Mouse (Mus musculus) CH12.LX (cell line): Measurements from ENCODE around the gene Arhgef3. TPM values are rescaled to one million over a fixed set of nuclear protein-coding genes. Genes with fewer than 3 reads are reported as not detected.
A peak's percentile ranks its signal among the peaks of the same experiment; 100 is the strongest.

Experiments used
- DNase-seq: peaks from one replicate; pipeline ENCODE4 v3.0.0-alpha.2; 2013; ENCODE audit errors: extremely low read depth
- H3K27ac ChIP-seq: 2 replicates; pipeline ENCODE4 v1.5.1; 2012; ENCODE audit warnings: low read depth, mild to moderate bottlenecking, control low read depth, moderate library complexity; ENCODE audit not compliant: insufficient read depth
- H3K27me3 ChIP-seq: replicated peaks from 2 replicates; pipeline ENCODE3; 2012; ENCODE audit warnings: inconsistent platforms
- H3K36me3 ChIP-seq, 2 experiments: replicated peaks in 1 of 2; 2 replicates each; pipeline versions ENCODE3 to v1.6.1; 2012; ENCODE audit warnings: inconsistent platforms in 1 of 2, low read length in 1 of 2, mild to moderate bottlenecking in 1 of 2, mixed read lengths in 1 of 2, moderate library complexity in 1 of 2; ENCODE audit not compliant: control insufficient read depth in 1 of 2, insufficient read depth in 1 of 2
- H3K4me1 ChIP-seq, 2 experiments: 2 replicates each; pipeline ENCODE4 v1.6.1; 2012; ENCODE audit warnings: inconsistent platforms in 1 of 2, moderate library complexity in 1 of 2; ENCODE audit not compliant: insufficient read depth in 2 of 2, control insufficient read depth in 1 of 2
- H3K4me2 ChIP-seq: 2 replicates; pipeline ENCODE4 v1.6.1; 2012; ENCODE audit warnings: low read depth, mild to moderate bottlenecking, control low read depth; ENCODE audit not compliant: poor library complexity, insufficient read depth, severe bottlenecking
- H3K4me3 ChIP-seq, 3 experiments: fragments of 150-350 bp in 1 of 3; sonication (generic) in 1 of 3; replicated peaks in 1 of 3; 2 replicates each; pipeline versions ENCODE3 to v1.5.1; 2011 to 2012; ENCODE audit warnings: low read depth in 2 of 3, low read length in 2 of 3, mild to moderate bottlenecking in 2 of 3, moderate library complexity in 2 of 3, control low read depth in 1 of 3, improper control_type of control experiment in 1 of 3, inconsistent platforms in 1 of 3, mixed read lengths in 1 of 3; ENCODE audit not compliant: poor library complexity in 1 of 3
- H3K79me2 ChIP-seq: replicated peaks from 2 replicates; pipeline ENCODE4 v1.6.1; 2012; ENCODE audit warnings: mild to moderate bottlenecking, moderate library complexity; ENCODE audit not compliant: control insufficient read depth, poor library complexity, insufficient read depth, severe bottlenecking; ENCODE audit errors: extremely low read depth
- H3K9ac ChIP-seq: 2 replicates; pipeline ENCODE4 v1.6.1; 2012; ENCODE audit warnings: low read depth, mild to moderate bottlenecking, control low read depth, moderate library complexity; ENCODE audit not compliant: insufficient read depth
- H3K9me3 ChIP-seq: replicated peaks from 2 replicates; pipeline ENCODE3; 2012; ENCODE audit warnings: low read length, inconsistent platforms, mixed read lengths
- BHLHE40 ChIP-seq: IDR thresholded peaks from 2 replicates; pipeline ENCODE4 v1.6.1; 2011; ENCODE audit warnings: mild to moderate bottlenecking, low read depth, low read length, improper control_type of control experiment
- CHD1 ChIP-seq: IDR thresholded peaks from 2 replicates; pipeline ENCODE4 v1.6.1; 2012; ENCODE audit warnings: low read depth, low read length, improper control_type of control experiment, inconsistent platforms
- CHD2 ChIP-seq: IDR thresholded peaks from 2 replicates; pipeline ENCODE4 v1.6.1; 2011; ENCODE audit warnings: low read length, improper control_type of control experiment
- CTCF ChIP-seq, 2 experiments: IDR thresholded peaks in 1 of 2; conservative IDR thresholded peaks in 1 of 2; 2 replicates each; pipeline ENCODE4 v1.5.1; 2011 to 2012; ENCODE audit warnings: low read depth in 2 of 2, low read length in 2 of 2, improper control_type of control experiment in 1 of 2, inconsistent platforms in 1 of 2, mild to moderate bottlenecking in 1 of 2, moderate library complexity in 1 of 2
- E2F4 ChIP-seq: IDR thresholded peaks from 2 replicates; pipeline ENCODE4 v1.6.1; 2011; ENCODE audit warnings: low read depth, low read length, improper control_type of control experiment; ENCODE audit not compliant: insufficient replicate concordance
- ELF1 ChIP-seq: IDR thresholded peaks from 2 replicates; pipeline ENCODE4 v1.6.1; 2014; ENCODE audit warnings: low read depth, mild to moderate bottlenecking, inconsistent platforms, low read length, improper control_type of control experiment
- EP300 ChIP-seq: IDR thresholded peaks from 2 replicates; pipeline ENCODE4 v1.6.1; 2011; ENCODE audit warnings: low read length, improper control_type of control experiment
- HCFC1 ChIP-seq: IDR thresholded peaks from 2 replicates; pipeline ENCODE4 v1.6.1; 2012; ENCODE audit warnings: low read depth, mild to moderate bottlenecking, inconsistent platforms, low read length, improper control_type of control experiment
- IRF4 ChIP-seq: IDR thresholded peaks from 2 replicates; pipeline ENCODE4 v1.6.1; 2014; ENCODE audit warnings: low read depth, mild to moderate bottlenecking, inconsistent platforms, low read length, improper control_type of control experiment
- JUN ChIP-seq: IDR thresholded peaks from 2 replicates; pipeline ENCODE4 v1.6.1; 2011; ENCODE audit warnings: low read depth, mild to moderate bottlenecking, low read length, improper control_type of control experiment, moderate library complexity; ENCODE audit not compliant: insufficient read depth
- MAFK ChIP-seq: IDR thresholded peaks from 2 replicates; pipeline ENCODE4 v1.6.1; 2011; ENCODE audit warnings: low read length, improper control_type of control experiment; ENCODE audit not compliant: insufficient replicate concordance
- MAX ChIP-seq: IDR thresholded peaks from 2 replicates; pipeline ENCODE4 v1.6.1; 2011; ENCODE audit warnings: low read length, improper control_type of control experiment
- MAZ ChIP-seq: IDR thresholded peaks from 2 replicates; pipeline ENCODE4 v1.6.1; 2012; ENCODE audit warnings: low read depth, mild to moderate bottlenecking, inconsistent platforms, low read length, improper control_type of control experiment, moderate library complexity
- MEF2A ChIP-seq: IDR thresholded peaks from 2 replicates; pipeline ENCODE4 v1.6.1; 2014; ENCODE audit warnings: low read depth, mild to moderate bottlenecking, inconsistent platforms, low read length, improper control_type of control experiment, borderline replicate concordance
- MXI1 ChIP-seq: IDR thresholded peaks from 2 replicates; pipeline ENCODE4 v1.6.1; 2011; ENCODE audit warnings: mild to moderate bottlenecking, low read depth, low read length, improper control_type of control experiment
- NELFE ChIP-seq: IDR thresholded peaks from 2 replicates; pipeline ENCODE4 v1.6.1; 2011; ENCODE audit warnings: low read depth, low read length, improper control_type of control experiment
- POLR2AphosphoS2 ChIP-seq: IDR thresholded peaks from 2 replicates; pipeline ENCODE4 v1.6.1; 2011; ENCODE audit warnings: low read depth, low read length, improper control_type of control experiment
- RAD21 ChIP-seq: IDR thresholded peaks from 2 replicates; pipeline ENCODE4 v1.6.1; 2011; ENCODE audit warnings: low read depth, mild to moderate bottlenecking, low read length, improper control_type of control experiment, moderate library complexity
- RCOR1 ChIP-seq: conservative IDR thresholded peaks from 2 replicates; pipeline ENCODE4 v1.6.1; 2012; ENCODE audit warnings: low read depth, mild to moderate bottlenecking, inconsistent platforms, low read length, improper control_type of control experiment
- SIN3A ChIP-seq: IDR thresholded peaks from 2 replicates; pipeline ENCODE4 v1.6.1; 2012; ENCODE audit warnings: low read length, improper control_type of control experiment, inconsistent platforms
- SMC3 ChIP-seq: IDR thresholded peaks from 2 replicates; pipeline ENCODE4 v1.6.1; 2011; ENCODE audit warnings: low read depth, low read length, improper control_type of control experiment
- TBP ChIP-seq: conservative IDR thresholded peaks from 2 replicates; pipeline ENCODE4 v1.6.1; 2011; ENCODE audit warnings: low read depth, low read length, improper control_type of control experiment
- TCF12 ChIP-seq: IDR thresholded peaks from 2 replicates; pipeline ENCODE4 v1.6.1; 2014; ENCODE audit warnings: low read depth, mild to moderate bottlenecking, inconsistent platforms, low read length, improper control_type of control experiment
- USF1 ChIP-seq: IDR thresholded peaks from 2 replicates; pipeline ENCODE4 v1.6.1; 2014; ENCODE audit warnings: low read depth, mild to moderate bottlenecking, inconsistent platforms, low read length, improper control_type of control experiment
- USF2 ChIP-seq: conservative IDR thresholded peaks from 2 replicates; pipeline ENCODE4 v1.6.1; 2011; ENCODE audit warnings: low read depth, low read length, improper control_type of control experiment
- ZC3H11A ChIP-seq: IDR thresholded peaks from 2 replicates; pipeline ENCODE4 v1.6.1; 2012; ENCODE audit warnings: low read depth, mild to moderate bottlenecking, inconsistent platforms, low read length, improper control_type of control experiment
- ZKSCAN1 ChIP-seq: IDR thresholded peaks from 2 replicates; pipeline ENCODE4 v1.6.1; 2012; ENCODE audit warnings: low read depth, inconsistent platforms, low read length, improper control_type of control experiment, borderline replicate concordance
- ZMIZ1 ChIP-seq: IDR thresholded peaks from 2 replicates; pipeline ENCODE4 v1.6.1; 2012; ENCODE audit warnings: low read depth, mild to moderate bottlenecking, inconsistent platforms, low read length, improper control_type of control experiment
- ZNF384 ChIP-seq: IDR thresholded peaks from 2 replicates; pipeline ENCODE4 v1.6.1; 2012; ENCODE audit warnings: low read depth, low read length, improper control_type of control experiment, inconsistent platforms
- dilution Hi-C: fragments of 300-500 bp; cut with MboI; formaldehyde crosslinking; loops from 2 replicates; pipeline ENCODE4 v1.14.3; 2020; ENCODE audit warnings: low sequenced_read_pairs; ENCODE audit not compliant: extremely low pct_unique_long_range_greater_than_20kb, extremely low pct_ligation_motif_present
- in situ Hi-C: fragments of 300-500 bp; cut with MboI; formaldehyde crosslinking; loops from 3 replicates; pipeline ENCODE4 v1.14.3; 2019; ENCODE audit warnings: low sequenced_read_pairs, low pct_ligation_motif_present, low pct_unique_long_range_greater_than_20kb, mixed read lengths
- polyA plus RNA-seq: library from polyadenylated mRNA; unstranded; fragments of >175 nt; gene quantifications from 2 replicates; pipeline ENCODE4 v1.2.1, GENCODE M21; 2012; ENCODE audit warnings: low read depth; ENCODE audit not compliant: insufficient read length
- total RNA-seq, 2 experiments: library from RNA; depleted of rRNA; stranded (reverse); fragments of 300-350 nt in 1 of 2; fragments of >200 nt in 1 of 2; gene quantifications; 2 replicates each; pipeline ENCODE4 v1.2.3; 2012 to 2014

Arhgef3 gene
- total and polyA plus RNA-seq, 3 experiments, result 0.51 to 0.64 (median 0.62) TPM

DNA sequence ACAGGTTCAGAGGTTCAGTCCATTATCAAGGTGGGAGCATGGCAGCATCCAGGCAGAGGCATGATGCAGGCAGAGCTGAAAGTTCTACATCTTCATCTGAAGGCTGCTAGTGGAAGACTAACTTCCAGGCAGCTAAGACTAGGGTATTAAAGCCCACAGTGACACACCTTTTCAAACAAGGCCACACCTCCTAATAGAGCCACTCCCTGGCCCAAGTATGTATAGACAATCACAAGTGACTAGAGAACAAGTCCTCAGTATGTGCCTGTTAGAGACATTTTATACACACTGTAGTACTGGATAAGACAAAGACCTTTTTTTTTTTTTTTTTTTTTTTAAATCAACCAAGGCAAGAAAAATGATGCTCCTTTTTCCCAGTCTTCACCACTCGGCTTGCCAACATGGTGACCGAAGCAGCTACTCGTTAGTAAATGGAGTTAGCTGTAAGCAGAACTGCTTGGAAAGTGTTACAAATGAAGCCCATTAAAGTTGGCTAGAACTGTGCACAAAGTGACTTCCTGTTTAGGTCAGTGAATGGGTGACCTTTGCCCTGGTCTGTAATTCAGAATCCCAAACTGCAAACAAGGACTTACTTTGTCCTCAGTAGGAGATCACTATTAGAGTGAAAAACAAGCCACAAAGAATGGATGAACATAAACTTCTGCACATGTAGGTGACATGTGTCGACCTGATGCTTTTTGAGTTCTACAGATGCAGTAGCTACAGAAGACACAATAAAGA is 229.7 kb downstream of the Arhgef3 start:
- no peak overlapping the region for H3K9ac ChIP-seq
- DNase-seq, result no peak
- no peaks in the 10 kb centered on the region for H3K79me2 ChIP-seq
- H3K36me3 ChIP-seq, result no peaks in the 10 kb centered on the region
- H3K4me2 ChIP-seq, result 0 out of 2 replicates have a peak overlapping the region, but pooled peaks have one; percentile 29
- in situ Hi-C loops, result loop anchor here (5.0 kb wide), 1 partner anchor 53 kb away; no protein-coding TSS in a partner anchor
- H3K27ac ChIP-seq, result no peak overlapping the region
- H3K9me3 ChIP-seq, result no peaks in the 10 kb centered on the region
- peaks cover 19 to 47% of the 10 kb centered on the region in 2 experiments for H3K4me1 ChIP-seq
- no peaks in the 10 kb centered on the region for H3K27me3 ChIP-seq
- no peak overlapping the region for H3K4me3 ChIP-seq
- dilution Hi-C loops, result no loop called here
- no peak for TF ChIP-seq MXI1
- no peak for TF ChIP-seq USF1

- Histone ChIP-seq H3K36me3 (no peaks in the 10 kb centered on the region), H3K4me2 (peak overlapping the region; percentile 29; the same call in 1 of the 2 replicates), H3K27me3 (no peaks in the 10 kb centered on the region), H3K9ac (no peak overlapping the region), H3K79me2 (no peaks in the 10 kb centered on the region), H3K27ac (no peak overlapping the region), H3K4me1 (peaks cover 22 to 47% of the 10 kb centered on the region in 2 experiments), H3K4me3 (no peak overlapping the region), H3K9me3 (no peaks in the 10 kb centered on the region)
- no peak for DNase-seq
- dilution Hi-C loops, result no loop called here
- in situ Hi-C loops, result no loop called here
- TF ChIP-seq ZC3H11A (no peak), MAZ (no peak), MXI1 (no peak), TCF12 (peak; percentile 35; the same call in 1 of the 2 replicates), USF1 (no peak), ELF1 (no peak), BHLHE40 (0 out of 2 replicates have a peak, but pooled peaks have one; percentile 23), MAFK (no peak), SIN3A (no peak), RCOR1 (no peak), E2F4 (no peak), HCFC1 (no peak), CHD1 (no peak), CHD2 (no peak), POLR2AphosphoS2 (no peak), JUN (no peak), NELFE (no peak), CTCF (conservative IDR thresholded peaks at IDR 0.05 in 1 of 2, IDR thresholded peaks at IDR 0.05 in 1 of 2; ENCODE audit: low read depth in 2 of 2, low read length in 2 of 2) (no peak), MAX (no peak), SMC3 (no peak), IRF4 (peak; percentile 70; the same call in 1 of the 2 replicates), USF2 (no peak), RAD21 (no peak), ZMIZ1 (no peak), MEF2A (no peak), TBP (no peak), EP300 (peak; percentile 43; the same call in 1 of the 2 replicates), ZNF384 (no peak), ZKSCAN1 (no peak)
Observed at GRCm38 (mm10) chr14:27345051-27345885, 230.6 kb downstream of the Arhgef3 start.
